ENCODE assay signal across 9 mouse cellular contexts in genomic region chr10:14703830-14704420, GRCm38 (mm10). TPM values are rescaled to one million over a fixed set of nuclear protein-coding genes. Genes with fewer than 3 reads are reported as not detected.
A peak's percentile ranks its signal among the peaks of the same experiment; 100 is the strongest.
DNase-seq lines count a peak whose midpoint lies in the region; ATAC-seq and TF ChIP-seq lines count a peak whose summit lies in the region.
"Had no signal": no experiment of that assay in that cellular context is flagged by ENCODE, and none has a peak within 500 bp of the region (broad histone marks: within the 10 kb centered on the region; RNA-seq: fewer than 3 reads in every experiment).

No protein-coding gene starts in this region.

- peak overlapping the region; percentile 97 for H3K4me3 ChIP-seq in kidney, embryonic 14.5 days (ENCODE audit: low read length)
- H3K4me3 ChIP-seq in embryonic facial prominence, embryonic 10.5 days: peak overlapping the region; percentile 92
- H3K4me3 ChIP-seq in hindbrain, postnatal 0 days (ENCODE audit: low read length): peak overlapping the region; percentile 96
- H3K4me3 ChIP-seq in midbrain, embryonic 14.5 days (replicated peaks; ENCODE audit: low read depth, low read length): peak overlapping the region; percentile 98

- H3K9me3 ChIP-seq in kidney, embryonic 14.5 days (ENCODE audit: control insufficient read depth, low read length): no peaks in the 10 kb centered on the region
- no peaks in the 10 kb centered on the region for H3K9me3 ChIP-seq in embryonic facial prominence, embryonic 10.5 days
- no peaks in the 10 kb centered on the region for H3K9me3 ChIP-seq in hindbrain, postnatal 0 days (ENCODE audit: low read length)
- H3K9me3 ChIP-seq in midbrain, embryonic 14.5 days (ENCODE audit: control insufficient read depth, low read length): no peaks in the 10 kb centered on the region

- H3K9ac ChIP-seq in kidney, embryonic 14.5 days (ENCODE audit: low read depth, low read length): peak overlapping the region; percentile 37; the same call in 1 of the 2 replicates
- H3K9ac ChIP-seq in hindbrain, postnatal 0 days (replicated peaks; ENCODE audit: low read length): peak overlapping the region; percentile 81; the same call in 1 of the 2 replicates
- peak overlapping the region; percentile 85; the same call in 1 of the 2 replicates for H3K9ac ChIP-seq in midbrain, embryonic 14.5 days (replicated peaks; ENCODE audit: low read length)

- no peaks in the 10 kb centered on the region for H3K27me3 ChIP-seq in kidney, embryonic 14.5 days (ENCODE audit: control insufficient read depth, insufficient read depth, low read length)
- H3K27me3 ChIP-seq in embryonic facial prominence, embryonic 10.5 days (replicated peaks; ENCODE audit: low read depth, poor library complexity, severe bottlenecking): no peaks in the 10 kb centered on the region
- H3K27me3 ChIP-seq in hindbrain, postnatal 0 days (ENCODE audit: insufficient read depth, low read length): no peaks in the 10 kb centered on the region
- no peaks in the 10 kb centered on the region for H3K27me3 ChIP-seq in midbrain, embryonic 14.5 days (ENCODE audit: control insufficient read depth, insufficient read depth, low read length)

- ATAC-seq in kidney, embryonic 14.5 days (ENCODE audit: low FRiP score, low TSS enrichment): no peak
- ATAC-seq in hindbrain, postnatal 0 days: no peak
- ATAC-seq in midbrain, embryonic 14.5 days (ENCODE audit: low FRiP score, low TSS enrichment): peak; percentile 34; the same call in 1 of the 2 replicates

- no peak overlapping the region for H3K27ac ChIP-seq in kidney, embryonic 14.5 days (ENCODE audit: low read depth, low read length)
- no peak overlapping the region; the same call in 1 of the 2 replicates for H3K27ac ChIP-seq in embryonic facial prominence, embryonic 10.5 days (replicated peaks)
- H3K27ac ChIP-seq in hindbrain, postnatal 0 days: 0 out of 2 replicates have a peak overlapping the region, but pooled peaks have one; percentile 27
- H3K27ac ChIP-seq in midbrain, embryonic 14.5 days (replicated peaks; ENCODE audit: low read depth, low read length): peak overlapping the region; percentile 58

- H3K4me2 ChIP-seq in kidney, embryonic 14.5 days (replicated peaks; ENCODE audit: low read depth, low read length): peak overlapping the region; percentile 75
- H3K4me2 ChIP-seq in hindbrain, postnatal 0 days (ENCODE audit: low read depth, low read length): peak overlapping the region; percentile 75
- H3K4me2 ChIP-seq in midbrain, embryonic 14.5 days (ENCODE audit: low read length): peak overlapping the region; percentile 77

- no peaks in the 10 kb centered on the region for H3K36me3 ChIP-seq in kidney, embryonic 14.5 days (ENCODE audit: control insufficient read depth, insufficient read depth, low read length)
- no peaks in the 10 kb centered on the region for H3K36me3 ChIP-seq in embryonic facial prominence, embryonic 10.5 days (replicated peaks)
- H3K36me3 ChIP-seq in hindbrain, postnatal 0 days (ENCODE audit: insufficient read depth, low read length): no peaks in the 10 kb centered on the region
- no peaks in the 10 kb centered on the region for H3K36me3 ChIP-seq in midbrain, embryonic 14.5 days (ENCODE audit: control insufficient read depth, insufficient read depth, low read length)

- DNase-seq in kidney, adult 18-20 months: no peak
- no peak for DNase-seq in embryonic facial prominence, embryonic 10.5 days (ENCODE audit: low spot score)
- no peak for DNase-seq in hindbrain, postnatal 0 days (ENCODE audit: low spot score)
- peak; percentile 24 for DNase-seq in midbrain, embryonic 14.5 days
- no peak for DNase-seq in gastrocnemius, postnatal 25 days
- no peak for DNase-seq in yolk sac, embryonic 10.5 days (ENCODE audit: low spot score)
- no peak for DNase-seq in urinary bladder, postnatal 14 days (ENCODE audit: low spot score)
- DNase-seq: kidney, postnatal 4 days had no signal

- 58% methylated on average over 4 of the region's 4 CpGs for WGBS in kidney, embryonic 14.5 days
- 69% methylated on average over 4 of the region's 4 CpGs for WGBS in embryonic facial prominence, embryonic 10.5 days
- 21% methylated on average over 4 of the region's 4 CpGs for whole genome bisulfite sequencing in hindbrain, postnatal 0 days
- WGBS in midbrain, embryonic 14.5 days: 16% methylated on average over 4 of the region's 4 CpGs

- no peak for TF ChIP-seq CTCF in hindbrain, postnatal 0 days (IDR thresholded peaks at IDR 0.05; ENCODE audit: low read depth)

- peaks cover 12% of the 10 kb centered on the region for H3K4me1 ChIP-seq in kidney, embryonic 14.5 days (ENCODE audit: control insufficient read depth, insufficient read depth, low read length)
- H3K4me1 ChIP-seq in embryonic facial prominence, embryonic 10.5 days: peaks cover 15% of the 10 kb centered on the region
- H3K4me1 ChIP-seq in hindbrain, postnatal 0 days (ENCODE audit: insufficient read depth, low read length): peaks cover 12% of the 10 kb centered on the region; the same call in 1 of the 2 replicates
- peaks cover 17% of the 10 kb centered on the region for H3K4me1 ChIP-seq in midbrain, embryonic 14.5 days (ENCODE audit: control insufficient read depth, insufficient read depth, low read length)

RNA-seq across cellular contexts. Expression of gene Vta1, which starts 1.4 kb away (rescaled TPM):
- 118 and 121 TPM in 2 replicates for polyA plus RNA-seq in kidney, embryonic 14.5 days (2014; fragmentation: Nextera tagmentation; extraction: Ambion mirVana)
- 109 and 117 TPM in 2 replicates for polyA plus RNA-seq in embryonic facial prominence, embryonic 10.5 days (2016; fragmentation: Nextera tagmentation; extraction: Ambion mirVana)
- 82.2 and 87.0 TPM in 2 replicates for total RNA-seq in hindbrain, postnatal 0 days (2014; rRNA removed)
- 182 and 191 TPM in 2 replicates for polyA plus RNA-seq in hindbrain, postnatal 0 days (2015; fragmentation: Nextera tagmentation; extraction: Ambion mirVana)
- 217 and 224 TPM in 2 replicates for polyA plus RNA-seq in midbrain, embryonic 14.5 days (2014; fragmentation: Nextera tagmentation; extraction: Ambion mirVana)
- 10 to 100 TPM; 24.3 to 28.9 TPM for total RNA-seq in gastrocnemius, postnatal 25 days (2021)

RNA-seq across cellular contexts. Expression of gene Nmbr, which starts 1.5 kb away (rescaled TPM):
- 0.41 TPM in 1 of 2 replicates, not detected in the other for polyA plus RNA-seq in kidney, embryonic 14.5 days (2014; fragmentation: Nextera tagmentation; extraction: Ambion mirVana)
- polyA plus RNA-seq in embryonic facial prominence, embryonic 10.5 days (2016; fragmentation: Nextera tagmentation; extraction: Ambion mirVana): 0.26 and 0.77 TPM in 2 replicates
- total RNA-seq in hindbrain, postnatal 0 days (2014; rRNA removed): 2.4 and 2.7 TPM in 2 replicates
- polyA plus RNA-seq in hindbrain, postnatal 0 days (2015; fragmentation: Nextera tagmentation; extraction: Ambion mirVana): 2.4 TPM in 2 replicates
- 1.4 and 2.3 TPM in 2 replicates for polyA plus RNA-seq in midbrain, embryonic 14.5 days (2014; fragmentation: Nextera tagmentation; extraction: Ambion mirVana)
- under 1 TPM; 0.38 to 0.99 TPM for total RNA-seq in gastrocnemius, postnatal 25 days (2021)

RNA-seq across cellular contexts. Expression of gene Gje1, which starts 14.1 kb away (rescaled TPM):
- not detected in 2 replicates for polyA plus RNA-seq in kidney, embryonic 14.5 days (2014; fragmentation: Nextera tagmentation; extraction: Ambion mirVana)
- polyA plus RNA-seq in embryonic facial prominence, embryonic 10.5 days (2016; fragmentation: Nextera tagmentation; extraction: Ambion mirVana): not detected in 2 replicates
- total RNA-seq in hindbrain, postnatal 0 days (2014; rRNA removed): 0.29 TPM in 1 of 2 replicates, not detected in the other
- not detected in 2 replicates for polyA plus RNA-seq in hindbrain, postnatal 0 days (2015; fragmentation: Nextera tagmentation; extraction: Ambion mirVana)
- polyA plus RNA-seq in midbrain, embryonic 14.5 days (2014; fragmentation: Nextera tagmentation; extraction: Ambion mirVana): not detected in 2 replicates
- not detected for total RNA-seq in gastrocnemius, postnatal 25 days (2021)

Comparison
In these comparisons a context has a peak if more than half of its experiments do, and no peak if none do; other contexts are left out.
1. H3K27ac ChIP-seq: peak in hindbrain, postnatal 0 days (single experiment) and midbrain, embryonic 14.5 days (single experiment); none in kidney, embryonic 14.5 days (single experiment) and embryonic facial prominence, embryonic 10.5 days (single experiment).
2. Peak in every context shown above with its lines, with median percentiles within 50 percentile points of each other: H3K4me2 ChIP-seq, H3K4me3 ChIP-seq and H3K9ac ChIP-seq.